Mouse (Mus musculus) heart, postnatal 36 days (tissue): ENCODE results near the gene Actl9. TPM values are rescaled to one million over a fixed set of nuclear protein-coding genes. Genes with fewer than 3 reads are reported as not detected.

Experiments
- DNase-seq, 2 experiments: peaks; one replicate each; pipeline ENCODE4 v3.0.0; 2021 to 2022
- intact Hi-C: fragments of 180-260 bp; cut with DNase I; formaldehyde crosslinking; loops from one replicate; pipeline ENCODE4 v1.15.1; 2025
- total RNA-seq, 2 experiments: library from RNA; stranded (reverse); gene quantifications; 2 replicates each; pipeline ENCODE4 v1.2.3; 2021

Gene Actl9
- not detected for total RNA-seq

- no peak for DNase-seq
- intact Hi-C loops, result no loop called here
Observed at GRCm38 (mm10) chr17:33432019-33432946, at the start of gene Actl9. TSS of gene Actl9 (plus strand) at chr17:33432896.

- DNase-seq, result no peak
- intact Hi-C loops, result no loop called here
Observed at GRCm38 (mm10) chr17:33385705-33386104, 47.0 kb upstream of the Actl9 start.

GRCm38 (mm10) chr17:33392271-33392670 lies 40.4 kb upstream of the Actl9 start:
- intact Hi-C loops, result loop anchor here (5.0 to 10.0 kb wide), 2 partner anchors 35 to 297 kb away; partner anchors contain the start of gene Zfp81
- no peak for DNase-seq

GRCm38 (mm10) chr17:33394182-33395034 lies 38.3 kb upstream of the Actl9 start, which contains the start of gene Zfp101:
TSS of gene Zfp101 (minus strand) at chr17:33394641.
- peak; percentile 84 to 86 for DNase-seq
- intact Hi-C loops, result loop anchor here (5.0 to 10.0 kb wide), 2 partner anchors 37 to 300 kb away; partner anchors contain the start of gene Zfp81

- intact Hi-C loops, result loop anchor here (1.0 to 5.0 kb wide), 4 partner anchors 53 to 388 kb away; no protein-coding TSS in a partner anchor
- peak; percentile 77 to 80 for DNase-seq
Observed at GRCm38 (mm10) chr17:33439148-33439547, 6.5 kb downstream of the Actl9 start.

- intact Hi-C loops, result loop anchor here (1.0 to 5.0 kb wide), 5 partner anchors 52 to 387 kb away; no protein-coding TSS in a partner anchor
- peak; percentile 8 for DNase-seq
Observed at GRCm38 (mm10) chr17:33439922-33440321, 7.2 kb downstream of the Actl9 start.

- DNase-seq, result no peak
- intact Hi-C loops, result loop anchor here (2.0 kb wide), 1 partner anchor 362 kb away; no protein-coding TSS in a partner anchor
Observed at GRCm38 (mm10) chr17:33441159-33441558, 8.5 kb downstream of the Actl9 start.

- intact Hi-C loops, result no loop called here
- no peak for DNase-seq
Observed at GRCm38 (mm10) chr17:33456631-33457030, 23.9 kb downstream of the Actl9 start.

GRCm38 (mm10) chr17:33471206-33471605 lies 38.5 kb downstream of the Actl9 start:
- DNase-seq, result no peak
- intact Hi-C loops, result no loop called here

Other genes with a start within 250 kb of the Actl9 start
- gene Olfr239, start 241.6 kb upstream of the Actl9 start, total RNA-seq, result not detected
- gene Olfr1564, start 211.2 kb upstream of the Actl9 start, total RNA-seq, result under 1 TPM; 0.05 to 0.11 TPM
- gene Zfp955a, start 177.8 kb upstream of the Actl9 start, total RNA-seq, result 1 to 10 TPM; 8.8 to 9.6 TPM
- gene Olfr63, start 168.2 kb upstream of the Actl9 start, total RNA-seq, result not detected
- 10 to 100 TPM; 11.8 to 13.3 TPM for gene Zfp955b, start 143.4 kb upstream of the Actl9 start, total RNA-seq
- gene Zfp81, start 74.0 kb upstream of the Actl9 start, total RNA-seq, result 1 to 10 TPM; 6.2 to 6.4 TPM
- 1 to 10 TPM; 4.2 to 5.0 TPM for gene Zfp101, start 38.3 kb upstream of the Actl9 start, total RNA-seq
- gene Adamts10, start 91.3 kb downstream of the Actl9 start, total RNA-seq, result 10 to 100 TPM; 18.3 to 19.7 TPM
- gene Myo1f, start 122.8 kb downstream of the Actl9 start, total RNA-seq, result 1 to 10 TPM; 2.2 to 2.8 TPM
- 10 to 100 TPM in 1 of 2 experiments, 1 to 10 TPM in 1; 9.8 to 10.6 TPM for gene Zfp414, start 196.2 kb downstream of the Actl9 start, total RNA-seq
- under 1 TPM in 1 of 2 experiments, not detected in 1; 0.22 TPM for gene Pram1, start 205.2 kb downstream of the Actl9 start, total RNA-seq